Mouse (Mus musculus) hindbrain, postnatal 0 days (tissue): ENCODE measurements around the gene Tgm2. TPM values are rescaled to one million over a fixed set of nuclear protein-coding genes. Genes with fewer than 3 reads are reported as not detected.

Experiments
- ATAC-seq: fragments of 200-750 bp; cut with Nextera tagmentation; 2 replicates; pipeline ENCODE4 v1.8.0; 2017; ENCODE audit warnings: mild to moderate bottlenecking, moderate TSS enrichment, moderate library complexity
- DNase-seq: peaks from one replicate; pipeline ENCODE4 v3.0.0-alpha.2; 2015; ENCODE audit warnings: low spot score
- H3K27ac ChIP-seq: fragments of 300-500 bp; sonication (generic); 2 replicates; pipeline ENCODE4 v1.5.1; 2014; ENCODE audit warnings: mild to moderate bottlenecking
- H3K27me3 ChIP-seq: fragments of 300-500 bp; sonication (generic); 2 replicates; pipeline ENCODE4 v1.6.1; 2014; ENCODE audit warnings: low read length, mixed read lengths; ENCODE audit not compliant: insufficient read depth
- H3K36me3 ChIP-seq: fragments of 300-500 bp; sonication (generic); 2 replicates; pipeline ENCODE4 v1.6.1; 2014; ENCODE audit warnings: low read length, mixed read lengths; ENCODE audit not compliant: insufficient read depth
- H3K4me1 ChIP-seq: fragments of 300-500 bp; sonication (generic); 2 replicates; pipeline ENCODE4 v1.6.1; 2014; ENCODE audit warnings: antibody characterized with exemption, low read length, mixed read lengths; ENCODE audit not compliant: insufficient read depth
- H3K4me2 ChIP-seq: fragments of 300-500 bp; sonication (generic); 2 replicates; pipeline ENCODE4 v1.6.1; 2014; ENCODE audit warnings: low read depth, mild to moderate bottlenecking, low read length, moderate library complexity, mixed read lengths
- H3K4me3 ChIP-seq: fragments of 300-500 bp; sonication (generic); 2 replicates; pipeline ENCODE4 v1.5.1; 2014; ENCODE audit warnings: low read length
- H3K9ac ChIP-seq: fragments of 300-500 bp; sonication (generic); replicated peaks from 2 replicates; pipeline ENCODE4 v1.6.1; 2014; ENCODE audit warnings: mild to moderate bottlenecking, low read length, moderate library complexity, mixed read lengths
- H3K9me3 ChIP-seq: fragments of 300-500 bp; sonication (generic); 2 replicates; pipeline ENCODE4 v1.6.1; 2016; ENCODE audit warnings: low read length, mixed read lengths
- CTCF ChIP-seq: IDR thresholded peaks from 2 replicates; pipeline ENCODE4 v1.5.1; 2016; ENCODE audit warnings: antibody characterized with exemption, control low read depth, low read depth
- WGBS: fragments of 180-500 bp; shearing (Covaris S2); extraction: QIAGEN DNeasy Blood & Tissue Kit; methylation state at CpG from one replicate; pipeline ENCODE4 v1.1.7; 2014; 5-methylcytosine and 5-hydroxymethylcytosine counted together
- polyA plus RNA-seq: library from polyadenylated mRNA; unstranded; fragments of >200 nt; fragmentation: Nextera tagmentation; extraction: Ambion mirVana; gene quantifications from 2 replicates; pipeline ENCODE4 v1.2.1, GENCODE M21; 2015
- total RNA-seq: library from RNA; depleted of rRNA; stranded (reverse); fragments of >200 nt; gene quantifications from 2 replicates; pipeline ENCODE4 v1.2.3, GENCODE M21; 2014

Gene Tgm2
- total and polyA plus RNA-seq, 2 experiments from 2014 or later = 7.1 to 14.4 TPM

GRCm38 (mm10) chr2:158177574-158177973 is 31.3 kb upstream of the Tgm2 start:
- TF ChIP-seq CTCF = no peak

GRCm38 (mm10) chr2:158176763-158177162 is 30.5 kb upstream of the Tgm2 start:
- Histone ChIP-seq H3K27ac (no peak overlapping the region), H3K4me1 (peaks cover 13% of the 10 kb centered on the region), H3K9ac (no peak overlapping the region), H3K4me3 (no peak overlapping the region), H3K9me3 (no peaks in the 10 kb centered on the region), H3K4me2 (no peak overlapping the region), H3K27me3 (no peaks in the 10 kb centered on the region), H3K36me3 (no peaks in the 10 kb centered on the region)
- WGBS = 98% methylated on average over 9 of the region's 9 CpGs
- ATAC-seq = no peak
- TF ChIP-seq CTCF = no peak
- DNase-seq = no peak

More at GRCm38 (mm10) chr2:158177574-158177973, 31.3 kb upstream of the Tgm2 start:
- no peak overlapping the region for H3K9ac ChIP-seq
- no peaks in the 10 kb centered on the region for H3K36me3 ChIP-seq
- no peak overlapping the region for H3K4me3 ChIP-seq
- no peaks in the 10 kb centered on the region for H3K27me3 ChIP-seq
- WGBS = 23% methylated on average over 3 of the region's 3 CpGs
- H3K4me1 ChIP-seq = peaks cover 13% of the 10 kb centered on the region
- no peaks in the 10 kb centered on the region for H3K9me3 ChIP-seq
- DNase-seq = peak; percentile 58
- no peak overlapping the region for H3K4me2 ChIP-seq
- no peak overlapping the region for H3K27ac ChIP-seq
- no peak for ATAC-seq

- 75% methylated on average over 3 of the region's 3 CpGs for WGBS
- Histone ChIP-seq H3K4me1 (peaks cover 13% of the 10 kb centered on the region), H3K9me3 (no peaks in the 10 kb centered on the region), H3K27me3 (no peaks in the 10 kb centered on the region), H3K4me2 (no peak overlapping the region), H3K27ac (no peak overlapping the region), H3K4me3 (no peak overlapping the region), H3K36me3 (no peaks in the 10 kb centered on the region), H3K9ac (no peak overlapping the region)
- no peak for TF ChIP-seq CTCF
- ATAC-seq = no peak
- DNase-seq = no peak
These were observed 29.2 kb upstream of the Tgm2 start for GRCm38 (mm10) chr2:158175433-158175832.

GRCm38 (mm10) chr2:158174958-158175357 is 28.7 kb upstream of the Tgm2 start:
- no peak overlapping the region for H3K4me2 ChIP-seq
- H3K4me1 ChIP-seq = peaks cover 13% of the 10 kb centered on the region
- no peak overlapping the region for H3K27ac ChIP-seq
- no peak overlapping the region for H3K4me3 ChIP-seq
- H3K9ac ChIP-seq = no peak overlapping the region
- no peaks in the 10 kb centered on the region for H3K27me3 ChIP-seq
- no peaks in the 10 kb centered on the region for H3K9me3 ChIP-seq
- DNase-seq (no peak), ATAC-seq (0 out of 2 replicates have a peak, but pooled peaks have one; percentile 52)
- H3K36me3 ChIP-seq = no peaks in the 10 kb centered on the region
- TF ChIP-seq CTCF = no peak
- WGBS = 85% methylated on average over 15 of the region's 15 CpGs

GRCm38 (mm10) chr2:158174438-158174837 is 28.2 kb upstream of the Tgm2 start:
- TF ChIP-seq CTCF = no peak
- ATAC-seq (no peak), DNase-seq (no peak)
- Histone ChIP-seq H3K4me3 (no peak overlapping the region), H3K36me3 (no peaks in the 10 kb centered on the region), H3K9ac (no peak overlapping the region), H3K27ac (no peak overlapping the region), H3K4me2 (no peak overlapping the region), H3K27me3 (no peaks in the 10 kb centered on the region), H3K4me1 (peaks cover 13% of the 10 kb centered on the region), H3K9me3 (no peaks in the 10 kb centered on the region)
- 81% methylated on average over 5 of the region's 5 CpGs for WGBS

GRCm38 (mm10) chr2:158170394-158170793 is 24.2 kb upstream of the Tgm2 start:
- WGBS = 91% methylated on average over 2 of the region's 2 CpGs
- Histone ChIP-seq H3K9me3 (no peaks in the 10 kb centered on the region), H3K4me2 (no peak overlapping the region), H3K4me1 (peaks cover 7% of the 10 kb centered on the region; the same call in 1 of the 2 replicates), H3K36me3 (no peaks in the 10 kb centered on the region), H3K27ac (no peak overlapping the region), H3K4me3 (no peak overlapping the region), H3K9ac (no peak overlapping the region), H3K27me3 (no peaks in the 10 kb centered on the region; the same call in 1 of the 2 replicates)
- ATAC-seq (no peak), DNase-seq (no peak)
- TF ChIP-seq CTCF = no peak

- TF ChIP-seq CTCF = no peak
- no peaks in the 10 kb centered on the region for H3K36me3 ChIP-seq
- H3K27ac ChIP-seq = no peak overlapping the region
- H3K4me1 ChIP-seq = peaks cover 7% of the 10 kb centered on the region; the same call in 1 of the 2 replicates
- H3K9me3 ChIP-seq = no peaks in the 10 kb centered on the region
- H3K4me3 ChIP-seq = no peak overlapping the region
- H3K27me3 ChIP-seq = no peaks in the 10 kb centered on the region; the same call in 1 of the 2 replicates
- ATAC-seq (no peak), DNase-seq (no peak)
- no peak overlapping the region for H3K9ac ChIP-seq
- H3K4me2 ChIP-seq = no peak overlapping the region
- WGBS = 87% methylated on average over 7 of the region's 7 CpGs
These were observed 23.5 kb upstream of the Tgm2 start for GRCm38 (mm10) chr2:158169771-158170170.
